Mouse (Mus musculus): ENCODE results near the gene Enpp6.

- no peak for TF ChIP-seq CTCF (conservative IDR thresholded peaks at IDR 0.05; ENCODE audit: insufficient read depth, insufficient read length, low read depth, low read length)
- TF ChIP-seq POLR2A (IDR thresholded peaks at IDR 0.05; ENCODE audit: low read depth, low read length), result no peak
These were observed 146.7 kb downstream of the Enpp6 start for GRCm38 (mm10) chr8:47133381-47133780.

Measured in kidney, adult 2 months (tissue).